Mouse (Mus musculus) heart, postnatal 4 days (tissue): ENCODE data around the gene Car6. TPM values are rescaled to one million over a fixed set of nuclear protein-coding genes. Genes with fewer than 3 reads are reported as not detected.

ENCODE experiments used
- DNase-seq: peaks from one replicate; pipeline ENCODE4 v3.0.0; 2021
- total RNA-seq, 2 experiments: library from RNA; stranded (reverse); gene quantifications; 2 replicates each; pipeline ENCODE4 v1.2.3; 2021

Car6 gene
- not detected for total RNA-seq

- no peak for DNase-seq
Observed at GRCm38 (mm10) chr4:150201232-150201631, at the start of gene Car6. Gene Car6, minus strand, starts transcription at chr4:150201332.

- no peak for DNase-seq
Observed at GRCm38 (mm10) chr4:150249731-150250270, 48.7 kb upstream of the Car6 start.

- DNase-seq, result no peak
Observed at GRCm38 (mm10) chr4:150248917-150249316, 47.8 kb upstream of the Car6 start.

- DNase-seq, result peak; percentile 78
Observed at GRCm38 (mm10) chr4:150248009-150248408, 46.9 kb upstream of the Car6 start.

GRCm38 (mm10) chr4:150245876-150246275, 44.7 kb upstream of the Car6 start:
- DNase-seq, result peak; percentile 44

- DNase-seq, result no peak
Observed at GRCm38 (mm10) chr4:150242745-150243144, 41.6 kb upstream of the Car6 start.

GRCm38 (mm10) chr4:150241708-150242107, 40.6 kb upstream of the Car6 start:
- no peak for DNase-seq

- DNase-seq, result no peak
Observed at GRCm38 (mm10) chr4:150240381-150240886, 39.3 kb upstream of the Car6 start.

- peak; percentile 82 for DNase-seq
Observed at GRCm38 (mm10) chr4:150239951-150240368, 38.8 kb upstream of the Car6 start.

GRCm38 (mm10) chr4:150239503-150239902, 38.4 kb upstream of the Car6 start:
- DNase-seq, result no peak

GRCm38 (mm10) chr4:150239087-150239480, 38.0 kb upstream of the Car6 start:
- DNase-seq, result no peak

- peak; percentile 30 for DNase-seq
Observed at GRCm38 (mm10) chr4:150238433-150239086, 37.4 kb upstream of the Car6 start.

GRCm38 (mm10) chr4:150237636-150238361, 36.7 kb upstream of the Car6 start:
- DNase-seq, result peak; percentile 37

GRCm38 (mm10) chr4:150236521-150237481, 35.7 kb upstream of the Car6 start, which contains the start of gene Eno1:
Gene Eno1, plus strand, starts transcription at chr4:150236721.
- DNase-seq, result peak; percentile 99

- DNase-seq, result no peak
Observed at GRCm38 (mm10) chr4:150236031-150236430, 34.9 kb upstream of the Car6 start.

- DNase-seq, result no peak
Observed at GRCm38 (mm10) chr4:150235585-150235984, 34.5 kb upstream of the Car6 start.

- no peak for DNase-seq
Observed at GRCm38 (mm10) chr4:150234599-150235327, 33.6 kb upstream of the Car6 start.

- DNase-seq, result no peak
Observed at GRCm38 (mm10) chr4:150231871-150232270, 30.7 kb upstream of the Car6 start.

GRCm38 (mm10) chr4:150230460-150231407, 29.6 kb upstream of the Car6 start:
- DNase-seq, result peak; percentile 41

GRCm38 (mm10) chr4:150229747-150230390, 28.7 kb upstream of the Car6 start:
- no peak for DNase-seq
